Mouse (Mus musculus): ENCODE results near the gene Gm20388.

GRCm38 (mm10) chr8:120745226-120745625 lies 834.6 kb downstream of the Gm20388 start:
- TF ChIP-seq CTCF (IDR thresholded peaks at IDR 0.05; ENCODE audit: low read depth) (no peak), EP300 (optimal IDR thresholded peaks at IDR 0.05) (no peak)
